Mouse (Mus musculus): ENCODE measurements around the gene Atp1a1. TPM values are rescaled to one million over a fixed set of nuclear protein-coding genes. Genes with fewer than 3 reads are reported as not detected.

The Atp1a1 gene
- polyA plus RNA-seq, 1 experiment from 2014 or later, result 136 TPM

GRCm38 (mm10) chr3:101526603-101527002 lies 77.9 kb downstream of the Atp1a1 start:
- DNase-seq (ENCODE audit: low spot score), result no peak
- WGBS, result 77% methylated on average over 11 of the region's 11 CpGs
- no peaks in the 10 kb centered on the region for H3K9me3 ChIP-seq (ENCODE audit: control insufficient read depth, low read length)
- no peak for ATAC-seq (replicated peaks; ENCODE audit: low FRiP score)
- no peak overlapping the region for H3K4me3 ChIP-seq (ENCODE audit: low read depth, low read length)
- no peak overlapping the region for H3K27ac ChIP-seq (ENCODE audit: low read depth, low read length)
- no peaks in the 10 kb centered on the region for H3K27me3 ChIP-seq (replicated peaks; ENCODE audit: control insufficient read depth, insufficient read depth, low read length)
- H3K9ac ChIP-seq (ENCODE audit: low read depth, low read length), result no peak overlapping the region
- H3K36me3 ChIP-seq (ENCODE audit: control insufficient read depth, insufficient read depth, low read length), result no peaks in the 10 kb centered on the region
- peaks cover 5% of the 10 kb centered on the region; the same call in 1 of the 2 replicates for H3K4me1 ChIP-seq (replicated peaks; ENCODE audit: control insufficient read depth, insufficient read depth, low read length)
- H3K4me2 ChIP-seq, result no peak overlapping the region

Other genes starting within 250 kb of the Atp1a1 start
- gene Igsf3, start 227.6 kb downstream of the Atp1a1 start, polyA plus RNA-seq (2014; fragmentation: Nextera tagmentation; extraction: Ambion mirVana), result 16.6 and 17.3 TPM in 2 replicates
- gene Mab21l3, start 244.3 kb upstream of the Atp1a1 start, polyA plus RNA-seq (2014; fragmentation: Nextera tagmentation; extraction: Ambion mirVana), result 0.11 and 0.14 TPM in 2 replicates

Measured in liver, embryonic 11.5 days (tissue).